Mouse (Mus musculus) liver, embryonic 11.5 days (tissue): ENCODE measurements at regions not wholly inside any gene's neighbourhood (a gene's known extent, or its start where the extent isn't known, plus 50 kb on each side); places are given as distances from the start of the nearest gene placed in this dataset.
"Not testable (repeated sequence)": the region's sequence is repeated elsewhere in the genome, so short reads cannot be mapped to it uniquely, and the experiment has no call there.

Experiments used
- ATAC-seq: fragments of 200-750 bp; cut with Nextera tagmentation; replicated peaks from 2 replicates; pipeline ENCODE4 v1.8.0; 2017; ENCODE audit warnings: moderate number of reproducible peaks, mild to moderate bottlenecking, moderate TSS enrichment, moderate library complexity; ENCODE audit not compliant: low FRiP score
- DNase-seq: peaks from one replicate; pipeline ENCODE4 v3.0.0-alpha.2; 2017; ENCODE audit warnings: low spot score
- H3K27ac ChIP-seq: fragments of 300-500 bp; sonication (generic); 2 replicates; pipeline ENCODE4 v1.5.1; 2014; ENCODE audit warnings: mild to moderate bottlenecking, low read depth, low read length, control low read depth
- H3K27me3 ChIP-seq: fragments of 300-500 bp; sonication (generic); replicated peaks from 2 replicates; pipeline ENCODE4 v1.6.1; 2014; ENCODE audit warnings: low read length, mixed read lengths; ENCODE audit not compliant: control insufficient read depth, insufficient read depth
- H3K36me3 ChIP-seq: fragments of 300-500 bp; sonication (generic); 2 replicates; pipeline ENCODE4 v1.6.1; 2014; ENCODE audit warnings: mild to moderate bottlenecking, low read length, moderate library complexity, mixed read lengths; ENCODE audit not compliant: control insufficient read depth, insufficient read depth
- H3K4me1 ChIP-seq: fragments of 300-500 bp; sonication (generic); replicated peaks from 2 replicates; pipeline ENCODE4 v1.6.1; 2014; ENCODE audit warnings: low read length, mixed read lengths; ENCODE audit not compliant: control insufficient read depth, insufficient read depth
- H3K4me2 ChIP-seq: fragments of 300-500 bp; sonication (generic); 2 replicates; pipeline ENCODE4 v1.6.1; 2014; ENCODE audit warnings: mild to moderate bottlenecking, control low read depth, moderate library complexity
- H3K4me3 ChIP-seq: fragments of 300-500 bp; sonication (generic); 2 replicates; pipeline ENCODE4 v1.5.1; 2014; ENCODE audit warnings: low read depth, low read length, control low read depth
- H3K9ac ChIP-seq: fragments of 300-500 bp; sonication (generic); 2 replicates; pipeline ENCODE4 v1.6.1; 2014; ENCODE audit warnings: low read depth, low read length, control low read depth
- H3K9me3 ChIP-seq: fragments of 300-500 bp; sonication (generic); 2 replicates; pipeline ENCODE4 v1.6.1; 2016; ENCODE audit warnings: low read length, inconsistent platforms, mixed read lengths; ENCODE audit not compliant: control insufficient read depth
- WGBS: fragments of 180-500 bp; shearing (Covaris S2); extraction: QIAGEN DNeasy Blood & Tissue Kit; methylation state at CpG from one replicate; pipeline ENCODE4 v1.1.7; 2014; 5-methylcytosine and 5-hydroxymethylcytosine counted together

DNA sequence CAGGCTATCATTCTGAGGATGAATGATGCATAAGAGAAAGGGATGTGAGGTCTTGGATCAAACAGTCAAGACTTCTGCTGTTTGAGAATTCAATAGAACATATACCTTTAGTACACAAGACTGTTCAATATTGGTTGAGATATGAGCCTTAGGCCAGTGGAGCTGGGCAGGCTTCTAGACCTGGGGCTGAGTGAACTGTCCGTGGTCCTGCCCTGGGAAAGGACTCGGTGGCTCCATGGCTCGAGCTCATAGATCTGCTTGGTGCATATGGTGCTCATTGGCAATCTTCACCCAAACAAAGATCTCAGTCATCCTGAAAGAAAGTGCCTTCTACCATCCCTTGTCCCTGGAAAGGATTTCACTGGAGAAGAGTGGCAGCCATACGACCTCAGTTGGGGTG, 233.7 kb downstream of the Glrx3 start:
- Histone ChIP-seq H3K27me3 (no peaks in the 10 kb centered on the region), H3K4me3 (no peak overlapping the region), H3K4me2 (no peak overlapping the region), H3K36me3 (no peaks in the 10 kb centered on the region), H3K27ac (no peak overlapping the region), H3K9me3 (no peaks in the 10 kb centered on the region), H3K4me1 (no peaks in the 10 kb centered on the region), H3K9ac (no peak overlapping the region)
- no peak for ATAC-seq
- no peak for DNase-seq
- 61% methylated on average over 4 of the region's 4 CpGs for WGBS

GRCm38 (mm10) chr7:137674596-137674995, 237.2 kb downstream of the Glrx3 start:
- no peaks in the 10 kb centered on the region for H3K27me3 ChIP-seq
- no peak overlapping the region for H3K4me3 ChIP-seq
- no peaks in the 10 kb centered on the region for H3K36me3 ChIP-seq
- DNase-seq (no peak), ATAC-seq (no peak)
- H3K4me1 ChIP-seq = no peaks in the 10 kb centered on the region
- no peak overlapping the region for H3K4me2 ChIP-seq
- no peak overlapping the region for H3K27ac ChIP-seq
- H3K9me3 ChIP-seq = no peaks in the 10 kb centered on the region
- H3K9ac ChIP-seq = no peak overlapping the region
- WGBS = 67% methylated on average over 1 of the region's 1 CpGs

GRCm38 (mm10) chr7:137675381-137675780, 238.0 kb downstream of the Glrx3 start:
- DNase-seq (no peak), ATAC-seq (no peak)
- WGBS = 84% methylated on average over 5 of the region's 5 CpGs

GRCm38 (mm10) chr7:137684826-137685225, 247.4 kb downstream of the Glrx3 start:
- 83% methylated on average over 6 of the region's 6 CpGs for WGBS
- no peak for DNase-seq
- no peaks in the 10 kb centered on the region for H3K9me3 ChIP-seq

More at GRCm38 (mm10) chr7:137675381-137675780, 238.0 kb downstream of the Glrx3 start:
- Histone ChIP-seq H3K4me2 (no peak overlapping the region), H3K4me3 (no peak overlapping the region), H3K9me3 (no peaks in the 10 kb centered on the region), H3K27ac (no peak overlapping the region), H3K4me1 (no peaks in the 10 kb centered on the region), H3K27me3 (no peaks in the 10 kb centered on the region), H3K9ac (no peak overlapping the region), H3K36me3 (no peaks in the 10 kb centered on the region)

GRCm38 (mm10) chr7:137685320-137685719, 247.9 kb downstream of the Glrx3 start:
- no peak overlapping the region for H3K4me3 ChIP-seq
- H3K27ac ChIP-seq = no peak overlapping the region
- H3K4me2 ChIP-seq = no peak overlapping the region
- H3K4me1 ChIP-seq = no peaks in the 10 kb centered on the region
- DNase-seq (no peak), ATAC-seq (no peak)
- no peak overlapping the region for H3K9ac ChIP-seq
- H3K27me3 ChIP-seq = no peaks in the 10 kb centered on the region
- H3K36me3 ChIP-seq = no peaks in the 10 kb centered on the region
- 69% methylated on average over 6 of the region's 6 CpGs for WGBS
- H3K9me3 ChIP-seq = no peaks in the 10 kb centered on the region

More at GRCm38 (mm10) chr7:137684826-137685225, 247.4 kb downstream of the Glrx3 start:
- no peaks in the 10 kb centered on the region for H3K27me3 ChIP-seq
- no peak overlapping the region for H3K4me2 ChIP-seq
- no peak overlapping the region for H3K4me3 ChIP-seq
- no peaks in the 10 kb centered on the region for H3K4me1 ChIP-seq
- H3K36me3 ChIP-seq = no peaks in the 10 kb centered on the region
- no peak overlapping the region for H3K9ac ChIP-seq
- H3K27ac ChIP-seq = no peak overlapping the region
- no peak for ATAC-seq

GRCm38 (mm10) chr7:137696831-137697230, 259.4 kb downstream of the Glrx3 start:
- no peaks in the 10 kb centered on the region for H3K27me3 ChIP-seq
- 69% methylated on average over 5 of the region's 5 CpGs for WGBS
- no peak for ATAC-seq
- no peaks in the 10 kb centered on the region for H3K4me1 ChIP-seq
- no peak overlapping the region for H3K27ac ChIP-seq
- H3K9me3 ChIP-seq = no peaks in the 10 kb centered on the region
- H3K4me3 ChIP-seq = no peak overlapping the region
- no peak overlapping the region for H3K4me2 ChIP-seq
- no peak overlapping the region for H3K9ac ChIP-seq
- H3K36me3 ChIP-seq = no peaks in the 10 kb centered on the region
- no peak for DNase-seq

DNA sequence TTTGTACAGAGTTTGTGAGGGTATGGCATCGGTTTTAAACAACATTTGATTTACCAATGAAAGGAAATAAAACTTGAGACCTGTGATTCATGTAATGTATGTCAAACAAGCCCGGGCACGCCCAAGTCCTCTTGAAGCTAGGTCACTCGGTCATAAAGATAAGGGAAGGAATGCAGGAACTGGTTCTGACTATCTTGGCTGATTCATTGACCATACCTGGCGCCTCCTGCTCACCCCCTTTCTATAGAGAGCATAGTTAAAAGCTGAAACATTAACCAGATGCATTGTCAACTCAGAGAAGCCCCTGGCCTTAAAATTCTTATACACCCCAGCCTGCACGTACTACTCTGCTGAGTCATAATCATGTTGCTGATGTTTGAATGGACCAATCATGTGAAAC, 261.1 kb downstream of the Glrx3 start:
- not testable (repeated sequence) for H3K4me3 ChIP-seq, H3K4me2 ChIP-seq, H3K4me1 ChIP-seq, H3K27ac ChIP-seq, H3K9me3 ChIP-seq, H3K36me3 ChIP-seq, ATAC-seq, H3K27me3 ChIP-seq, H3K9ac ChIP-seq, DNase-seq
- WGBS = 60% methylated on average over 6 of the region's 6 CpGs

- WGBS = 62% methylated on average over 9 of the region's 9 CpGs
These were observed 275.4 kb downstream of the Glrx3 start for GRCm38 (mm10) chr7:137712862-137713261.

GRCm38 (mm10) chr7:137713856-137714255, 276.4 kb downstream of the Glrx3 start:
- Histone ChIP-seq H3K9ac (no peak overlapping the region), H3K4me1 (no peaks in the 10 kb centered on the region), H3K9me3 (no peaks in the 10 kb centered on the region), H3K27ac (no peak overlapping the region), H3K27me3 (no peaks in the 10 kb centered on the region), H3K4me3 (no peak overlapping the region), H3K36me3 (no peaks in the 10 kb centered on the region), H3K4me2 (no peak overlapping the region)
- no peak for ATAC-seq
- 64% methylated on average over 3 of the region's 3 CpGs for WGBS
- no peak for DNase-seq

More at GRCm38 (mm10) chr7:137712862-137713261, 275.4 kb downstream of the Glrx3 start:
- Histone ChIP-seq H3K36me3 (no peaks in the 10 kb centered on the region), H3K4me2 (no peak overlapping the region), H3K4me3 (no peak overlapping the region), H3K27me3 (no peaks in the 10 kb centered on the region), H3K9me3 (no peaks in the 10 kb centered on the region), H3K4me1 (no peaks in the 10 kb centered on the region), H3K27ac (no peak overlapping the region), H3K9ac (no peak overlapping the region)
- ATAC-seq = no peak
- DNase-seq = no peak
